Mouse (Mus musculus): ENCODE results near the gene Kel. TPM values are rescaled to one million over a fixed set of nuclear protein-coding genes. Genes with fewer than 3 reads are reported as not detected.

The Kel gene
- 9.4 and 21.7 TPM in 2 replicates for polyA plus RNA-seq (2015; fragmentation: Nextera tagmentation; extraction: Ambion mirVana)

GRCm38 (mm10) chr6:41704123-41704522, at the start of gene Kel:
TSS of gene Kel (minus strand) at chr6:41704339.
- Histone ChIP-seq H3K4me1 (no peaks in the 10 kb centered on the region), H3K36me3 (no peaks in the 10 kb centered on the region), H3K27me3 (replicated peaks) (no peaks in the 10 kb centered on the region), H3K27ac (no peak within 1 kb of the TSS), H3K9me3 (no peaks in the 10 kb centered on the region), H3K4me2 (no peak within 1 kb of the TSS), H3K9ac (no peak within 1 kb of the TSS), H3K4me3 (replicated peaks) (no peak within 1 kb of the TSS)
- WGBS = 19% methylated on average over 1 of the region's 1 CpGs
- ATAC-seq (ENCODE audit: insufficient read depth, low FRiP score, low read depth) = peak; percentile 90

- Histone ChIP-seq H3K36me3 (no peaks in the 10 kb centered on the region), H3K4me1 (no peaks in the 10 kb centered on the region), H3K27ac (no peak overlapping the region), H3K27me3 (replicated peaks) (no peaks in the 10 kb centered on the region), H3K4me2 (no peak overlapping the region), H3K9me3 (no peaks in the 10 kb centered on the region), H3K4me3 (replicated peaks) (no peak overlapping the region), H3K9ac (no peak overlapping the region)
- no peak for ATAC-seq (ENCODE audit: insufficient read depth, low FRiP score, low read depth)
- WGBS = 69% methylated on average over 5 of the region's 5 CpGs
Observed at GRCm38 (mm10) chr6:41744664-41745392, 40.7 kb upstream of the Kel start.

- Histone ChIP-seq H3K4me3 (replicated peaks) (no peak overlapping the region), H3K9ac (no peak overlapping the region), H3K27me3 (replicated peaks) (no peaks in the 10 kb centered on the region), H3K9me3 (no peaks in the 10 kb centered on the region), H3K27ac (no peak overlapping the region), H3K4me2 (no peak overlapping the region), H3K4me1 (no peaks in the 10 kb centered on the region), H3K36me3 (no peaks in the 10 kb centered on the region)
- ATAC-seq (ENCODE audit: insufficient read depth, low FRiP score, low read depth) = no peak
Observed at GRCm38 (mm10) chr6:41741101-41741500, 37.0 kb upstream of the Kel start.

- Histone ChIP-seq H3K4me2 (no peak overlapping the region), H3K27ac (no peak overlapping the region), H3K4me3 (replicated peaks) (no peak overlapping the region), H3K36me3 (no peaks in the 10 kb centered on the region), H3K27me3 (replicated peaks) (no peaks in the 10 kb centered on the region), H3K9ac (no peak overlapping the region), H3K4me1 (no peaks in the 10 kb centered on the region), H3K9me3 (no peaks in the 10 kb centered on the region)
- no peak for ATAC-seq (ENCODE audit: insufficient read depth, low FRiP score, low read depth)
- WGBS = 83% methylated on average over 5 of the region's 5 CpGs
Observed at GRCm38 (mm10) chr6:41734719-41735470, 30.8 kb upstream of the Kel start.

- no peak overlapping the region for H3K27ac ChIP-seq
- 70% methylated on average over 1 of the region's 1 CpGs for WGBS
- no peak overlapping the region for H3K4me3 ChIP-seq (replicated peaks)
- H3K4me1 ChIP-seq = no peaks in the 10 kb centered on the region
- H3K36me3 ChIP-seq = no peaks in the 10 kb centered on the region
- 0 out of 2 replicates have a peak, but pooled peaks have one; percentile 43 for ATAC-seq (ENCODE audit: insufficient read depth, low FRiP score, low read depth)
- H3K9ac ChIP-seq = no peak overlapping the region
- no peak overlapping the region for H3K4me2 ChIP-seq
- no peaks in the 10 kb centered on the region for H3K9me3 ChIP-seq
- H3K27me3 ChIP-seq (replicated peaks) = no peaks in the 10 kb centered on the region
Observed at GRCm38 (mm10) chr6:41727989-41728609, 24.0 kb upstream of the Kel start.

- 85% methylated on average over 2 of the region's 2 CpGs for WGBS
- Histone ChIP-seq H3K4me1 (no peaks in the 10 kb centered on the region), H3K36me3 (no peaks in the 10 kb centered on the region), H3K27ac (no peak overlapping the region), H3K4me3 (replicated peaks) (no peak overlapping the region), H3K9ac (no peak overlapping the region), H3K4me2 (no peak overlapping the region), H3K27me3 (replicated peaks) (no peaks in the 10 kb centered on the region), H3K9me3 (no peaks in the 10 kb centered on the region)
- ATAC-seq (ENCODE audit: insufficient read depth, low FRiP score, low read depth) = no peak
Observed at GRCm38 (mm10) chr6:41721430-41721829, 17.3 kb upstream of the Kel start.

- no peaks in the 10 kb centered on the region for H3K36me3 ChIP-seq
- H3K4me1 ChIP-seq = no peaks in the 10 kb centered on the region
- H3K9me3 ChIP-seq = no peaks in the 10 kb centered on the region
- H3K9ac ChIP-seq = no peak overlapping the region
- no peak overlapping the region for H3K27ac ChIP-seq
- H3K27me3 ChIP-seq (replicated peaks) = no peaks in the 10 kb centered on the region
- H3K4me3 ChIP-seq (replicated peaks) = no peak overlapping the region
- 81% methylated on average over 1 of the region's 1 CpGs for WGBS
- H3K4me2 ChIP-seq = no peak overlapping the region
- ATAC-seq (ENCODE audit: insufficient read depth, low FRiP score, low read depth) = no peak
Observed at GRCm38 (mm10) chr6:41710281-41710680, 6.1 kb upstream of the Kel start.

- no peak overlapping the region for H3K9ac ChIP-seq
- ATAC-seq (ENCODE audit: insufficient read depth, low FRiP score, low read depth) = peak; percentile 84
- H3K27ac ChIP-seq = no peak overlapping the region
- 83% methylated on average over 7 of the region's 7 CpGs for WGBS
- H3K4me1 ChIP-seq = no peaks in the 10 kb centered on the region
- H3K27me3 ChIP-seq (replicated peaks) = no peaks in the 10 kb centered on the region
- H3K9me3 ChIP-seq = no peaks in the 10 kb centered on the region
- no peak overlapping the region for H3K4me2 ChIP-seq
- no peaks in the 10 kb centered on the region for H3K36me3 ChIP-seq
- no peak overlapping the region for H3K4me3 ChIP-seq (replicated peaks)
Observed at GRCm38 (mm10) chr6:41706275-41706674, 2.1 kb upstream of the Kel start.

GRCm38 (mm10) chr6:41702928-41703327, 1.2 kb downstream of the Kel start:
- H3K4me1 ChIP-seq = no peaks in the 10 kb centered on the region
- H3K27ac ChIP-seq = no peak overlapping the region
- no peak overlapping the region for H3K4me2 ChIP-seq
- no peak overlapping the region for H3K9ac ChIP-seq
- H3K9me3 ChIP-seq = no peaks in the 10 kb centered on the region
- no peaks in the 10 kb centered on the region for H3K36me3 ChIP-seq
- H3K27me3 ChIP-seq (replicated peaks) = no peaks in the 10 kb centered on the region
- peak; percentile 42; the same call in 1 of the 2 replicates for ATAC-seq (ENCODE audit: insufficient read depth, low FRiP score, low read depth)
- 61% methylated on average over 2 of the region's 2 CpGs for WGBS
- H3K4me3 ChIP-seq (replicated peaks) = no peak overlapping the region

- no peak for ATAC-seq (ENCODE audit: insufficient read depth, low FRiP score, low read depth)
- Histone ChIP-seq H3K9ac (no peak overlapping the region), H3K36me3 (no peaks in the 10 kb centered on the region), H3K9me3 (no peaks in the 10 kb centered on the region), H3K4me2 (no peak overlapping the region), H3K27me3 (replicated peaks) (no peaks in the 10 kb centered on the region), H3K27ac (no peak overlapping the region), H3K4me1 (no peaks in the 10 kb centered on the region), H3K4me3 (replicated peaks) (no peak overlapping the region)
- WGBS = 53% methylated on average over 1 of the region's 1 CpGs
Observed at GRCm38 (mm10) chr6:41701245-41701644, 2.9 kb downstream of the Kel start.

GRCm38 (mm10) chr6:41694407-41694806, 9.7 kb downstream of the Kel start:
- WGBS = 83% methylated on average over 1 of the region's 1 CpGs
- no peaks in the 10 kb centered on the region for H3K4me1 ChIP-seq
- H3K36me3 ChIP-seq = no peaks in the 10 kb centered on the region
- H3K4me3 ChIP-seq (replicated peaks) = no peak overlapping the region
- H3K9ac ChIP-seq = no peak overlapping the region
- H3K4me2 ChIP-seq = no peak overlapping the region
- no peak overlapping the region for H3K27ac ChIP-seq
- ATAC-seq (ENCODE audit: insufficient read depth, low FRiP score, low read depth) = no peak
- no peaks in the 10 kb centered on the region for H3K9me3 ChIP-seq
- H3K27me3 ChIP-seq (replicated peaks) = no peaks in the 10 kb centered on the region

GRCm38 (mm10) chr6:41692200-41692599, 11.9 kb downstream of the Kel start:
- H3K9me3 ChIP-seq = no peaks in the 10 kb centered on the region
- no peak overlapping the region for H3K9ac ChIP-seq
- no peak overlapping the region for H3K27ac ChIP-seq
- no peak overlapping the region for H3K4me2 ChIP-seq
- no peak for ATAC-seq (ENCODE audit: insufficient read depth, low FRiP score, low read depth)
- no peak overlapping the region for H3K4me3 ChIP-seq (replicated peaks)
- H3K27me3 ChIP-seq (replicated peaks) = no peaks in the 10 kb centered on the region
- no peaks in the 10 kb centered on the region for H3K4me1 ChIP-seq
- H3K36me3 ChIP-seq = no peaks in the 10 kb centered on the region
